Mouse (Mus musculus) cerebellum, adult 11-12 months (tissue): ENCODE results near the gene Htr3b.
A peak's percentile ranks its signal among the peaks of the same experiment; 100 is the strongest.
"Not testable (repeated sequence)": the region's sequence is repeated elsewhere in the genome, so short reads cannot be mapped to it uniquely, and the experiment has no call there.

Source experiments
- DNase-seq: peaks from one replicate; pipeline ENCODE4 v3.0.0; 2022

Gene Htr3b

DNA sequence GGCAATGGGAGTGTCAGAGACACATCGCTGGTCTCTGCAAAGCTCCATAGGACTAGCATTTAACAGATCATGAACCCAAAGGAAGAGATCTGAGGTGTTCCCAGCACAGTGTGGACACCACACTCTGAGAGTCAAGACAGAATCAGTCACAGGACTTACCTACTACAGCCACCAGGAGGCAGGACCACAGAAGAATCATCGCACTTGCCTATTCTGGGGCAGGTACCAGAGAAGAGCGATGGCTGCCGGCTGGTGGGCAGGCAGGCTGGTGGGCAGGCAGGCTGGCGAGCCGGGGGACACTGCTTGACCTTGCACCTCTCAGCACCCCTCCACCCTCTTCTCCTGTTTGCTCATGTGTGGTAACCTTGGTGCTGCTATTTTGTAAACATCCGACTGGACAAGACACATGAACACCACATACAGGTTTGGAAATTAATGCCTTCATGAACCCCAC is at the start of gene Htr3b:
Gene Htr3b (minus strand): TSS at position 404 of the 454 bp plus-strand sequence.
- no peak for DNase-seq

DNA sequence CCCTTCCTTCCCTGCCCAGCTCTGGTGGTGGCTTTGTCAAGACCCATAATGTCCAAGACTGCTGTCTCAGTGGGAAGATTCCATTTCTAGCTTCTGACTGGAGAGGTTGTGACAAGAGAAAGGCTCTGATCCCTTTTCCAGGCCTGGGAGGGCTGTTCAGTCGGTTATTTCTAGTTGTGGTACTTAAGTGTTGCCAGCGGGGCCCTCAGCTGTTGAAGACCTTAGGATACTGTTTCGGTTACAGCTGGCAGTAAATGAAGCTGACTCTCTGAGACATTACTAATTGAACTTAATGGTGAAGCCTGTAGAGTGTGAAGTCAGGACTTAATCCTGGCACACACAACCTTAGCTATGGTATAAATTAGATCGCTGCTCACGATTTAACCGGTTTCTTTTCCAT is 34.5 kb upstream of the Htr3b start:
- no peak for DNase-seq

DNA sequence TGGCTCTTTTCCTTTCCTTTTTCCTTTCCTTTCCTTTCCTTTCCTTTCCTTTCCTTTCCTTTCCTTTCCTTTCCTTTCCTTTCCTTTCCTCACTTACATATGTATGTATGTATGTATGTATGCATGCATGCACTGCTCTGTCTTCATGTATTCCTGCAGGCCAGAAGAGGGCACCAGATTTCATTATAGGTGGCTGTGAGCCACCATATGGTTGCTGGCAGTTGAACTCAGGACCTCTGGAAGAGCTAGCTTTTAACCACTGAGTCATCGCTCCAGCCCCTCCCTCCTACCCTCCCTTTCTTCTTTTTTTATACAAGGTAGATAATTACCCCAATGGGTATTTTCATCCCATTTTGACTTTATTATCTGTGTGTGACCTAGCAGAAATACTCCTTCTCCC is 30.9 kb upstream of the Htr3b start:
- DNase-seq, result no peak

DNA sequence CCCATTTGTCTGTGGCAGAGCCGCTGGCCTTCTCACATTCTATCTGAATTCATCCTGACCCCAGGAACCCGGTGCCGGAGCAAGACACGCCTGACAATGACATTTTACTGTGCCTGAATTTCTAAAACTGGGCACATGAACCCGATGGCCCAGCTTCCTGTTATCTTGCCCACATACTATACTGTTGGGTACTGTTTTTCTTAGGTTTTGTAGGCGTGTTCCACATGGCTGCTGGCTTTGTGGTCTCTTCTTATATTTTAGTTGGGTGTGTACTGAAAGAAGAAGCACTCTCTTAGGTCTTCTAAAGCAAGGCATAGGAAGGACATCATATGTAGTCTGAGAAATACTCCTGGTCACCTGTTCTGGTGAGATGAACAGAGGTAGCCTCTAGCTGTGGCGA is 30.0 kb upstream of the Htr3b start:
- DNase-seq, result no peak

DNA sequence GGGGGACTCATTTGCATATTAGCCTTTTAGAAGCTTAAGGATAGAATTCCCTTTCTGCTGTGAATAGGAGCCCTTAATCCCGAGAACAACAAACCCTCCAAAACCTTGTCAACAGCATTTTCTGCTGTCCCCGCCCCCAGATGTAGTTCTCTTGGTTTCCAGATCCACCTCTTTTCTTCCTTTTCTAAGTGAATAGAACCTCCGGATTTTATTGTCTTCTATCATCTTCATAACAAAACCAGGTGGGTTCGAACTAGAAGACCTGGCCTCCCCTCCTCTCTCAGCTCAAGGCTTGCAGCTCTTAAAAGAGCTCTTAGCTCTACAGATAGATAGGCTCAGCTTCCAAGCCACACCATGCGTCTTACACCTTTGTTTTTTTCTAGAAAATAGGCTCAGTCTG is 26.9 kb upstream of the Htr3b start:
- DNase-seq, result no peak

DNA sequence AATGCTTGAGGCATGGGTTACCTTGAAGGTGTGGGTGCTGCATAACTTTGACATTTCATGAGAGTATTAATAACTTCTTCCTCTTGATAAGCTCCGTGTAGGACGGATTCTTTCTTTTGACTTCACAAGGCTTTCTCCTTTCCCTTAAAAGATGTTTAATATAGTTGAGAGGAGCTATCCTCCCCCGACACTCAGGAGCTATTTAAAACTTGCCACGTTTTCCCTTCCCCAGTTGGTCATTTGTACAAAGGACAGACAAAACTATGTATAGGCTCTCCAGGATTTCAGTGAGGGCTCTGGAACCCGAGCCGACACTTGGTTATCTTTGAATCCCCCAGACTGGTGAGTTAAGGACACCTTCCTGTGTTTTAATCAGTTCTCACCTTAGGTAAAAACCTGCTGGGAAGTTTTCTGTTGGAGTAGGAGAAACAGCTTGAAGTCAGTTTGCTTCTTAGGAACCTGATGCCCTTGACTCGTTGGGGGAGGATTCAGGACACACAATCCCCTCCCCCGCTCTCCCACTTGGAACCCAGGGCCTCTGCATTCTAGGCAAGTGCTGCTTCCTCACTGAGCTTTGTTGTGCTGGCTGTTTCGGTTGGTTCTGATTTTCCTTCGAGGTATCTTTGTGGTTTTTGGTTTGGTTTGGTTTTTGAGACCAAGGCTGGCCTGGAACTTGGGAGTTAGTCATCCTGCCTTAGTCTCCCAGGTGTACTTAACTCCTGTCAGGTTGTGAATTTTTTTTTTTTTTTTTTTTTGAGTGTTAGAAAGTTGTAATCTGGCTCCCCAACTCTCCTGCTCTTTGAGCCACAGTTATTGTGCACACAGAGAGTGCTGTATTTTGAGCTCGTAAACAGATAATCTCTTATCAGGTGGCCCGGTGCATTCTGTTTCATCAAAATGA is 22.7 kb upstream of the Htr3b start:
- peak; percentile 44 for DNase-seq

DNA sequence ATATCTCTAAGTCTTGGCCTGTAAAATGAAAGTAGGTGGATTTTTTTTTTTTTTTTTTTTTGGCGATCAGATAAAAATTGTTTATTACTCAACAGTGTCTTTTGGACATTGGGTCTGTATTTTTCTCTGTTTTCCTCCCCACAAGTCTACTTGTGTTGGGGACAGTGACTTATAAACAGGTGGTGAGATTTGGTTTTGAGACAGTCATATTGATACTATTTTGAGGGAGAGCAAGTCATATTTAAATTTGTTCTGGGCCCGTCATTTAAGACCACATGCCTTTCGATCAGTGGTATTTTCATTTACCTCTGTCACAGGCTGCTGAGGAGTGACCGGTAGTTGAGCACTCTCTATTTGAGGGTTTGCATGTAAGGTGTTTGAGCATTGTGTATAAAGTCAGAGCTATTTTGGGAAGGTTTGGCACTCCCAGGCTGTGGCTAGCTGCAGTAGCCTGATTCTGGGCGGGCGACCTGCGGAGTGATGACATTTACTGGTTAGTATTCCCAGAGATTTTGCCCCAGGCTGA is 21.9 kb upstream of the Htr3b start:
- peak; percentile 67 for DNase-seq

DNA sequence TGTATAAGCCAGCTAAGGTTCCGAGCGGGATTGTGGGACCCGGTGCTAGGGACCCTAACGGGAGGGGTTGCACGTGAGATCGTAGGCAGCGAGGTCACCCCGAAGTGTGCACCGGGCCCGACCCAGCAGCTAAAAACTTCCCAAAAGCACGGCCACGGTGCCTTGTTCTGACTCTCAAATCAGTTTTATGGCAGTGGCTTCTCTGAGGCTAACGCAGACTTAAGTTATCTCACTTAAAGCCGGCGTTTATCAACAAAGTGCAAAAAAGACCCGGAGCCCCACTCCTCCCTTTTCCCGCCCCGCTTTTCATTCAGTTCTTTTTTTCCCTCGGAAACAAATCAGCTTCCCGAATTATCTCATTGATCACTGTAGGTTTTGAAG is 20.9 kb upstream of the Htr3b start:
- no peak for DNase-seq

- DNase-seq, result peak; percentile 99
Measured at GRCm38 (mm10) chr9:48984845-48985707, 20.3 kb upstream of the Htr3b start, which contains the start of gene Usp28. Gene Usp28 (plus strand): TSS chr9:48985375.

DNA sequence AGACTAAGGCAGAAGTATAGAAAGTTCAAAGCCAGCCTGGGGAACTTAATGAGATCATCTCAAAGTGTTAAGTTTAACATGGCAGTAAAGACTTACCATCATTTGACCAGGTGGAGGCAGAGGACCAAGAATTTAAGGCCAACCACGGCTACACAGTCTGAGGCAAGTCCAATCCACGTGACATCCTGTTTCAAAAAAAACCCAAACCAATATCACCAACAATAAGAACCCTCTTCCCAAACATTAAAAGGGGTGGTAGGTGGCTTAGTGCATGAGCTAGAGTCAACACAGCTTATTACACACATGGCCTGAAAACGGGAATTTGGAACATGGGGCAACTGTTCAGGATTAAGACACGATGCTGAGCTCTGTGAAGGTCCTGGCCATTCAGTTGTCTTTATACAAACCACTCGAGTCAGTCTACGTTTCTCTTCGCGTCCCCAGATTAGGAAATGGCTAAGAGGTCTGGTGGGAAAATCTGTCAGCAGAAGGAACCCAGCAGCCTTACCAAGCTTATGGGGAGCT is 19.6 kb upstream of the Htr3b start:
- peak; percentile 36 for DNase-seq

- DNase-seq, result not testable (repeated sequence)
Measured at GRCm38 (mm10) chr9:48983801-48984200, 19.0 kb upstream of the Htr3b start.

- no peak for DNase-seq
Measured at GRCm38 (mm10) chr9:48981827-48982226, 17.0 kb upstream of the Htr3b start.

GRCm38 (mm10) chr9:48980781-48981180 is 16.0 kb upstream of the Htr3b start:
- DNase-seq, result no peak

DNA sequence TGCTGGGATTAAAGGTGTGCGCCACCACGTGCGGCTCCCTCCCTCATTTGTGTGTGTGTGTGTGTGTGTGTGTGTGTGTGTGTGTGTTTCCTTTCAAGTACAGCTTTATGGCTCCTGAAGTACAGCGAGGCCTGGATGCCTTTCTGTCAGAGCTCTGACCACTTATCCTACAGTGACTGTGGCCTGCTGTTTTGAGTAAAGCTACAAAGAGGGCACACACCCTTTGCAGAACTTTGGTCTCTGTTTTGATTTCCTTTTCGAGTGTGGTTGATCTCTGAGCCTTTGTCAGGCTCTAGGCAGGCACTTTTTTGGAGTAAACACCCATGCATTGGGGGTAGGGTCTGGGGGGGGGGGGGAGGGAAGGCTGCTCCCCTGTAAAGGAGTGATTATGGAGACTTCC is 15.6 kb upstream of the Htr3b start:
- no peak for DNase-seq

GRCm38 (mm10) chr9:48976661-48977355 is 12.0 kb upstream of the Htr3b start:
- DNase-seq, result no peak

- DNase-seq, result no peak
Measured at GRCm38 (mm10) chr9:48972494-48972893, 7.7 kb upstream of the Htr3b start.

GRCm38 (mm10) chr9:48962131-48962530 is 2.7 kb downstream of the Htr3b start:
- DNase-seq, result no peak

- no peak for DNase-seq
Measured at GRCm38 (mm10) chr9:48961314-48961713, 3.5 kb downstream of the Htr3b start.

DNA sequence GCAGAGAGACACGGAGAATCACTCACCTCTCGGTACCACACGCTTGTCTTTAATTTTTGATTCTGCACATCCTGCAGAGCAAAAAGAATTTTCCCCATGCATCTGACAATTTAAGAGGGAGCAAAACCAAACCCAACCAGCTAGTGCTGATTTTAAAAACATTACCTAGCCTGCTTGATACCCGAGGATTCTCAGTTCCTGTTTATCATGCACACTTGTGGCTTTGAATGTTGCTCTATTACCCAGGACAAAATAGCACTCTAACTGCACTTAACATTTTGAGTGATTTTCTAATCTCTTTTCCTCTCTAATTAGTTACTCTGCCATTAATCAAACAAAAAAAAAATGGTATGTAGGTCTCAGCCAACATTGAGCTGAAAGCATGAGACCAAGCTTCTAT is 17.2 kb downstream of the Htr3b start:
- no peak for DNase-seq

DNA sequence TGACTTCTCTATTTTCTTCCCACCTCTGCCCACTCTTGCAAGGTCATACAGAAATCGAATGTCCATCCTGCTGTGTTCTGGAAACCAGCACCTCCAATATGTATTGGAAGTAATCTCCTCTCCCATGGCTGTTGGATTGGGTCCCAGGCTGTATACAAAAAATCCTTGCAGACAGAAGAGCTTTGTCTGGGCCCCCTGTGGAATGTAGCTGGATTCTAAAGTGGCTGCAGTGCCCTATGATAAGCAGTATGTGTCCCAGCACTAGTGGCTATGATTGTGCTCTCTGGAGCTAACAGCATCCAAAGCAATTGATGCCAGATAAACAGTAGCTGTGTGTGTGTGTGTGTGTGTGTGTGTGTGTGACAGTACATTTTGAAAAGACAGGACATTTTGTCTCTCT is 22.4 kb downstream of the Htr3b start:
- DNase-seq, result no peak

DNA sequence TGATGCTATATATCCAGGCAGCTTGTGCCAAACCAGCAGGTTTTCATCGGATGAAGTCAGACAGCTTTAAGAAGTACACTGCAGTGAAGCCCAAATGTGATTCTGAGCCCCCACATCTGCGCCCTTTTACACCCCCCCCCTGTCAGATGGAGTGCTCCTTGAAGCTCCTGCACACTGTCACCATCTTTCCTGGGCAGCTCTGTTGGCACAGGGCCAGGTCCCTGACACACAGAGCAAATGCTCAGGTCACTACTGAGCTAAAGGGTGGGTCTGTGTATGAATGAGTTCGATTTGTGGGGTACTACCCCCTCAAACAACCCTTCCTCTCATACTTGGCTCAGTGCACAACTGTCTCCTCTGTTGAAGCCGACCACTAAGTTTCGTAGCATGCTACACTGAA is 35.4 kb downstream of the Htr3b start:
- DNase-seq, result no peak

GRCm38 (mm10) chr9:48928781-48929180 is 36.0 kb downstream of the Htr3b start:
- DNase-seq, result no peak
